Mouse (Mus musculus): ENCODE results near the gene Pheta2. TPM values are rescaled to one million over a fixed set of nuclear protein-coding genes. Genes with fewer than 3 reads are reported as not detected.

Gene Pheta2
- polyA plus RNA-seq, 1 experiment from 2014 or later, result 5.4 TPM

- Histone ChIP-seq H3K27me3 (replicated peaks; ENCODE audit: control insufficient read depth, insufficient read depth, low read length) (no peaks in the 10 kb centered on the region), H3K36me3 (ENCODE audit: control insufficient read depth, insufficient read depth) (peaks cover 48% of the 10 kb centered on the region), H3K4me3 (ENCODE audit: low read depth, low read length) (peak overlapping the region; percentile 9), H3K4me2 (replicated peaks; ENCODE audit: low read depth) (peak overlapping the region; percentile 70), H3K9me3 (ENCODE audit: control insufficient read depth) (no peaks in the 10 kb centered on the region), H3K27ac (ENCODE audit: low read depth, low read length) (peak overlapping the region; percentile 71), H3K9ac (ENCODE audit: low read depth, low read length) (peak overlapping the region; percentile 54), H3K4me1 (replicated peaks; ENCODE audit: control insufficient read depth, insufficient read depth, low read length) (peaks cover 4% of the 10 kb centered on the region; the same call in 1 of the 2 replicates)
- no peak for TF ChIP-seq CTCF (IDR thresholded peaks at IDR 0.05; ENCODE audit: low read depth)
- WGBS, result 69% methylated on average over 12 of the region's 12 CpGs
- ATAC-seq, result no peak
Measured at GRCm38 (mm10) chr15:82336629-82337028, 2.1 kb upstream of the Pheta2 start.

DNA sequence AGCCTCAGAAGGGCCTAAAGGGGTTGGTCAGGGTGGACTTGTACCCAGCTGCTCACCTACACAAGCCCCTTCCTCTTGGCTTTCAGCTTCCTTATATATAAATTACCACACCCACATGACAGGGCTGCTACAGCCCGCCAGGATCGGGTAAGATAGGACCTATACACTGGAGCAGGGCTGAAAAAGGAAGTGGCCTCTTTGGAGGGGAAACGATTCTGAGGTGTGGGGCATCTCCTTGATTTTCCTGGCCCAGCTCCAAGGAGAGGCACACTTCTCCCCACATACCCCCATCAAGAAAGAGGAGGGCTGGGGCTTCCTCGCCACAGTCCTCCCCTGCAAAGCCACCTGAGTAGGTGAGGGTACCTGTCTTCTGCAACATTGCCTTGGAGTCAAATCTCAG is 867 bp upstream of the Pheta2 start:
- no peak for TF ChIP-seq CTCF (IDR thresholded peaks at IDR 0.05; ENCODE audit: low read depth)
- whole genome bisulfite sequencing, result 5% methylated on average over 4 of the region's 4 CpGs
- peak overlapping the region; percentile 57 for H3K9ac ChIP-seq (ENCODE audit: low read depth, low read length)
- H3K27me3 ChIP-seq (replicated peaks; ENCODE audit: control insufficient read depth, insufficient read depth, low read length), result no peaks in the 10 kb centered on the region
- H3K4me2 ChIP-seq (replicated peaks; ENCODE audit: low read depth), result peak overlapping the region; percentile 70
- ATAC-seq, result no peak
- H3K4me1 ChIP-seq (replicated peaks; ENCODE audit: control insufficient read depth, insufficient read depth, low read length), result peaks cover 9% of the 10 kb centered on the region; the same call in 1 of the 2 replicates
- peaks cover 37% of the 10 kb centered on the region for H3K36me3 ChIP-seq (ENCODE audit: control insufficient read depth, insufficient read depth)
- H3K4me3 ChIP-seq (ENCODE audit: low read depth, low read length), result peak overlapping the region; percentile 59
- no peaks in the 10 kb centered on the region for H3K9me3 ChIP-seq (ENCODE audit: control insufficient read depth)
- peak overlapping the region; percentile 88 for H3K27ac ChIP-seq (ENCODE audit: low read depth, low read length)

GRCm38 (mm10) chr15:82339150-82339549 is 408 bp downstream of the Pheta2 start:
- peak overlapping the region; percentile 59 for H3K4me3 ChIP-seq (ENCODE audit: low read depth, low read length)
- H3K27ac ChIP-seq (ENCODE audit: low read depth, low read length), result peak overlapping the region; percentile 88; the same call in 1 of the 2 replicates
- peaks cover 28% of the 10 kb centered on the region for H3K36me3 ChIP-seq (ENCODE audit: control insufficient read depth, insufficient read depth)
- peak overlapping the region; percentile 70 for H3K4me2 ChIP-seq (replicated peaks; ENCODE audit: low read depth)
- no peak for TF ChIP-seq CTCF (IDR thresholded peaks at IDR 0.05; ENCODE audit: low read depth)
- no peak for ATAC-seq
- 54% methylated on average over 10 of the region's 10 CpGs for WGBS
- 0 out of 2 replicates have a peak overlapping the region, but pooled peaks have one; percentile 57 for H3K9ac ChIP-seq (ENCODE audit: low read depth, low read length)
- no peaks in the 10 kb centered on the region for H3K27me3 ChIP-seq (replicated peaks; ENCODE audit: control insufficient read depth, insufficient read depth, low read length)
- H3K4me1 ChIP-seq (replicated peaks; ENCODE audit: control insufficient read depth, insufficient read depth, low read length), result peaks cover 9% of the 10 kb centered on the region; the same call in 1 of the 2 replicates
- no peaks in the 10 kb centered on the region for H3K9me3 ChIP-seq (ENCODE audit: control insufficient read depth)

DNA sequence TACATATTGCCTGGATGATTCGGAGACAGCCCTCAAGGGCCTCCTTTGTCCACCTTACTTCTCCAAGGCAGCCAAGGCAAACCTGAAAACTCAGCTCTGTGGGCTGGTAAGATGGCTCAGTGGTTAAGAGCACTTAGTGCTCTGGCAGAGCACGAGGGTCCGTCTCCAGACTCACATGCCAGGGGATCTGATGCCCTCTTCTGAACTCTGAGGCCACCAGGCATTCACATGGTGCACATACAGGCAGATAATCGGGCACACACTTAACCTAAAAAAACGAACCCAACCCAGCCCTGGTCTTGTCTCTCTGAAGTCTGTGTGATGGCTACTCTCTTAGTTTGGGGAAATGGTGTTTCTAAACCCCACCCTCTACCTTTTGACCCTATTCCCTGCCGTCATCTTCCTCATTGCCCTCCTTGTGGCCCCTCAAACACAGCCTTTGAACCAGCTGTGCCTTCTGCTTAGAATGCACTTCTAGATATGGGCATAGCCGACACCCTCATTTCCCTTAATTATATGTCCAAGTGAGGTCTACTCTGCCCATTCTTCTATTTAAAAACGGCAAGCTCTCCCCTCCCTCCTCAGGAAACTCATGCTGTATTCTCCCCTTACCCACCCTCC is 1.0 kb downstream of the Pheta2 start:
- Histone ChIP-seq H3K4me1 (replicated peaks; ENCODE audit: control insufficient read depth, insufficient read depth, low read length) (peaks cover 9% of the 10 kb centered on the region; the same call in 1 of the 2 replicates), H3K27me3 (replicated peaks; ENCODE audit: control insufficient read depth, insufficient read depth, low read length) (no peaks in the 10 kb centered on the region), H3K9me3 (ENCODE audit: control insufficient read depth) (no peaks in the 10 kb centered on the region), H3K27ac (ENCODE audit: low read depth, low read length) (0 out of 2 replicates have a peak overlapping the region, but pooled peaks have one; percentile 94), H3K36me3 (ENCODE audit: control insufficient read depth, insufficient read depth) (peaks cover 22% of the 10 kb centered on the region), H3K4me3 (ENCODE audit: low read depth, low read length) (no peak overlapping the region), H3K4me2 (replicated peaks; ENCODE audit: low read depth) (peak overlapping the region; percentile 78; the same call in 1 of the 2 replicates), H3K9ac (ENCODE audit: low read depth, low read length) (no peak overlapping the region)
- ATAC-seq, result no peak
- WGBS, result 49% methylated on average over 8 of the region's 8 CpGs
- no peak for TF ChIP-seq CTCF (IDR thresholded peaks at IDR 0.05; ENCODE audit: low read depth)

GRCm38 (mm10) chr15:82340414-82341035 is 1.8 kb downstream of the Pheta2 start:
- Histone ChIP-seq H3K4me2 (replicated peaks; ENCODE audit: low read depth) (peak overlapping the region; percentile 78), H3K9ac (ENCODE audit: low read depth, low read length) (peak overlapping the region; percentile 71), H3K36me3 (ENCODE audit: control insufficient read depth, insufficient read depth) (peaks cover 14% of the 10 kb centered on the region), H3K27ac (ENCODE audit: low read depth, low read length) (peak overlapping the region; percentile 94), H3K4me3 (ENCODE audit: low read depth, low read length) (peak overlapping the region; percentile 43), H3K4me1 (replicated peaks; ENCODE audit: control insufficient read depth, insufficient read depth, low read length) (peaks cover 9% of the 10 kb centered on the region; the same call in 1 of the 2 replicates), H3K27me3 (replicated peaks; ENCODE audit: control insufficient read depth, insufficient read depth, low read length) (no peaks in the 10 kb centered on the region), H3K9me3 (ENCODE audit: control insufficient read depth) (no peaks in the 10 kb centered on the region)
- WGBS, result 38% methylated on average over 21 of the region's 21 CpGs
- TF ChIP-seq CTCF (IDR thresholded peaks at IDR 0.05; ENCODE audit: low read depth), result no peak
- no peak for ATAC-seq

DNA sequence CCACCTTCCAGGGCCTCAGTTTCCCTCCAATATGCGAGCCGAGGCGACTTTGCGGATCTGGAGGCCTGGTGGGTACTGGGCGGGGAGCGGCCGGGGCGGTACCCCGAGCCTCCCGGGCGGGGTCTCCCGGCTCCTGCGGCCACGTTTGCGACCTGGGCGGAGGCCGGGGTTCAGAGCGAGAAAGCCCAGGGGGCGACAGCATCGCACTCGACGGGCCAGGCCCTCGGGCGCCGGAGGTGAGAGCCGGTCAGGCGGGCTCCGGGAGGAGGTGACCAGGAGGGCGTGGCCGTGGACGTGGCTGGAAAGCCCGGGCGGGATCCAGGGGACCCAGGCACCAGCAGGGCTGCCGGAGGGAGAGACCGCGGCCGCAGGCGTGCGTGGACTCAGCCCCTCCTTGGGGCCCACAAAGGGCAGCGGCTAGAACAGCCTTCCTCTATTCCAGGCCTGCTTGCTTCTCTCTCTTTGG is 2.3 kb downstream of the Pheta2 start:
- WGBS, result under 1% methylated on average over 40 of the region's 40 CpGs
- H3K4me1 ChIP-seq (replicated peaks; ENCODE audit: control insufficient read depth, insufficient read depth, low read length), result peaks cover 9% of the 10 kb centered on the region; the same call in 1 of the 2 replicates
- no peaks in the 10 kb centered on the region for H3K9me3 ChIP-seq (ENCODE audit: control insufficient read depth)
- peak overlapping the region; percentile 71 for H3K9ac ChIP-seq (ENCODE audit: low read depth, low read length)
- TF ChIP-seq CTCF (IDR thresholded peaks at IDR 0.05; ENCODE audit: low read depth), result peak; percentile 34
- peak overlapping the region; percentile 94 for H3K27ac ChIP-seq (ENCODE audit: low read depth, low read length)
- H3K4me2 ChIP-seq (replicated peaks; ENCODE audit: low read depth), result peak overlapping the region; percentile 78
- H3K27me3 ChIP-seq (replicated peaks; ENCODE audit: control insufficient read depth, insufficient read depth, low read length), result no peaks in the 10 kb centered on the region
- ATAC-seq, result no peak
- H3K36me3 ChIP-seq (ENCODE audit: control insufficient read depth, insufficient read depth), result peaks cover 8% of the 10 kb centered on the region
- H3K4me3 ChIP-seq (ENCODE audit: low read depth, low read length), result peak overlapping the region; percentile 43
